Mouse (Mus musculus) splenic B cell, adult 2 months (primary cell): ENCODE results near the gene Tctex1d4.

ENCODE experiments used
- DNase-seq: peaks from one replicate; pipeline ENCODE4 v3.0.0-alpha.2; 2011; ENCODE audit warnings: low read depth, low spot score
- H3K27me3 ChIP-seq: 2 replicates; pipeline ENCODE4 v1.6.1; 2012; ENCODE audit warnings: mild to moderate bottlenecking, low read length, moderate library complexity, mixed read lengths; ENCODE audit not compliant: control insufficient read depth, poor library complexity, insufficient read depth, severe bottlenecking
- H3K36me3 ChIP-seq: 2 replicates; pipeline ENCODE4 v1.6.1; 2012; ENCODE audit warnings: mild to moderate bottlenecking, low read length, moderate library complexity, mixed read lengths; ENCODE audit not compliant: control insufficient read depth, poor library complexity, insufficient read depth, severe bottlenecking

Gene Tctex1d4

DNA sequence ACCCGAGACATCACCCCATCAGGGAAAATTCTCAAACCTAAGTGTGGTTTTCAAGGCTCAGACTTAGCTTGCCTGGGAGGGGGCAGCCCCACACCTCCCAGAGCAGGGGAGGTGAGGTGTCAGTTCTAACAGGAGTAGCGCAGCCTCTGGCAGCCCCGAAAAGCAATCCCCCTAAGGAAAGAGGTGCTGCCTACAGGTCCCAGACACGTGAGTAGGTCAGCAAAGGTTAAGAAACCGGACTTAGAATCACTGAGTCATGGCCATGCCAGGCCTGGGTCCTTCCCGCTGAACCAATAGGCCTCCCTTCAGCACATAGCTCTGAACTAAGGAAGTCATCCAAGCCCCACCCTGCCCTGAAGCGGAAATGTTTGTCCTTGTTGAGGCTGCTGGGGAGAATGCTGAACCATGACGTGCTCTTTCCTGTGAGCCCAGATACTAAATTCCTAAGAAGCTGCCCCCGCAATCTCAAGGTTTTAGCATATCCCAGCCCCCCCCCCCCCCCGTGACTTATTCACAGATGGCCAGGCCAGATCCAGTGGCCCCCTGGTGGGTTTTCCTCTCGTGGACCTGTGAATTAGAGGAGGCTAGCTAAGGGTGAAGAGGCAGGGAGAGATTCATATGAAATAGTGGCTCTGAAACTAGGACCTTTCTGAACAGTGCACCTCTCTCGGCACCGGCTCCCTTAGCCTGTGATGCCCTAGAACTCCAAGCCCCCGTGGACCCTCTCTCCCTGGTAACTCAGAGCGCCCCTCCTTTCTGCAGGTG, 502 bp upstream of the Tctex1d4 start:
- no peaks in the 10 kb centered on the region for H3K36me3 ChIP-seq
- no peaks in the 10 kb centered on the region for H3K27me3 ChIP-seq
- peak; percentile 64 for DNase-seq

DNA sequence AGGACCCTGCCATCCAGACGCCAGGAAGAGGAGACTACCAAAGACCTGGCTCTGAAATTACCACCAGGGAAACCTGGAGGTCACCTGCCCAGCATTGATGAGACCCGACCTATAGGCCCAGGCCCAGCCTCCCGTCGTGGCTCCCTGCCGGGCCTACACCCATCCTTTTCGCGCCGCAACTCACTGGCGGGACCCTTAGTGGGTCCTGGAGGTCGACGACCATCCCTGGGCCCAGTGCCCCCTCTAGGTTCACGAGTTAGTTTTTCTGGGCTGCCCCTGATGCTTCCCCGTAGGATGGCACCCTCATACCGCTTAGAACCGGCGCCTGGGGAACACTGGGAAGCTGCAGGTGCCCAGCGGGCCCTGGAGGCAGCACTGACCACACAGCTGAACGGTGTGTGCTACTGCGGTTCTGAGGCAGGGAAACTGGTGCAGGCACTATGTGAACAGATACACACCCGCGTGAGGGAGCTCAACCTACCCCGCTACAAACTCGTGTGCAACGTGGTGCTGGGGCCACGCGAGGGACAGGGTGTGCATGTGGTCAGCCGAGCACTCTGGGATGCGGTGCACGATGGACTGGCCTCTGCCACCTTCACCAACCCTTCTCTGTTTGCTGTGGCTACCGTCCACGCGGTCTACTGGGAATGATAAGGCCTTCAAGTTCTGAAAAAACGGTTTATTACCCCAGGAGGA, 1.5 kb downstream of the Tctex1d4 start:
- H3K27me3 ChIP-seq = no peaks in the 10 kb centered on the region
- DNase-seq = no peak
- no peaks in the 10 kb centered on the region for H3K36me3 ChIP-seq

GRCm38 (mm10) chr4:117130790-117131189, 4.2 kb downstream of the Tctex1d4 start:
- no peaks in the 10 kb centered on the region for H3K27me3 ChIP-seq
- no peak for DNase-seq

DNA sequence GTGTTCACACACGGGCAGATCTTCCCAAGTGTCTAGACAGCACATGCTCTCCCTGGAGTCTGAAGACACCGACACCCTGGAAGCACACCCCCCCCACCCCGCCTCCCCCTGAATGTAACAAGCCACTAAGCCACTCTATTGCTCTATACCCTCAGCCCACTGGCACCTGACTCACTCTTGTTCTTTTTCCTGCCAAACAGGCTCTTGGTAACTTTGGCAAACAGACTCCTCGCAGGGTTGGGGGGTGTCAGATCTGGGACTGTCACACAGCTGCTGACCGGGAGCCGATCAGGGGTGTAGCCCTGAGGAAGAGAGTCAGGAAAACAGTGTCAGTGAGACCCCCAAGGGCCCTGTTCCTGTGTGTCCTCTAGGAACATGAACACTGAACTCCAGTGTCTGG, 4.6 kb downstream of the Tctex1d4 start:
- DNase-seq = no peak
- Histone ChIP-seq H3K36me3 (no peaks in the 10 kb centered on the region), H3K27me3 (no peaks in the 10 kb centered on the region)

More at GRCm38 (mm10) chr4:117130790-117131189, 4.2 kb downstream of the Tctex1d4 start:
- H3K36me3 ChIP-seq = no peaks in the 10 kb centered on the region

DNA sequence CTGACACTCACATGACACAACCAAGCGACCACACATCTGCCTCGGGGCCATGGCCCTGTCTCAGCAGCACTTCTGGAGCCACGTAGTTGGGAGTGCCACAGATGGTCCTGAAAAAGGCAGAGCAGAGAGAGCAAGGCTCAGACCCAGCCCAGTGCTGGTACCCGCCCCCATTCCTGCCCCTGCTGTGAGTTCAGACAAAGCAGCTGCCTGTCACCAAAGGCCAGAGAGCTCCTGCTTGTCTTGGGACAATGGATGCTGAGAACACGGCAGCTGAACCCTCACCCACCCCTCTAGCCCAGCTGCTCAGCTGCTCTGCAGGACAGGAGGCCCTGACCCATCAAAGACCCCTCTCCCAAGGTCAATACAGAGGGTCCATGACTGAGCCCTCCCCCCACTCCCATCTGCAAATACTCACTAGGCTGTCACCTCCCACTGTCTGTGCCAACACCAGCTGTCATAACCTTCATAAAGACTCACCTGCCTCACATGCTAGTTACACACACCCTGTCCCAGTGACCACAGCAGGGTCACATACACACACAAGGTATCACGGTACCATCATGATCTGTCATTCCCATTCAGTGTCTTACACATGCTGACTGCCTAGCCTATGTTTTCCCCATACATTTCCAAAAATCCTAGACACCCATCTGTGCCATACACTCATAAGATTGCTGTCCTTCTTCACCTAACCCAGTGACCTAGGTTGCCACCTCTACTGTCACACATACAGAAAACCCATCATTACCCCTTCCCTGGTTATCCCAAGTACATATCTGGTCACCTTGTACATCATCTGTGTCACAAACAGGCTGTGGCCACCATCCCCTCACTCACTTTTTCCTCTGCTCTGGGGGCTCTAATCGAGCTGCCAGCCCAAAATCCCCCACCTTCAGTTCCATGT, 5.5 kb downstream of the Tctex1d4 start:
- H3K36me3 ChIP-seq = no peaks in the 10 kb centered on the region
- H3K27me3 ChIP-seq = no peaks in the 10 kb centered on the region
- DNase-seq = no peak

GRCm38 (mm10) chr4:117132794-117133143, 6.2 kb downstream of the Tctex1d4 start:
- Histone ChIP-seq H3K36me3 (no peaks in the 10 kb centered on the region), H3K27me3 (no peaks in the 10 kb centered on the region)
- DNase-seq = no peak

GRCm38 (mm10) chr4:117133366-117133796, 6.8 kb downstream of the Tctex1d4 start:
- Histone ChIP-seq H3K27me3 (no peaks in the 10 kb centered on the region), H3K36me3 (no peaks in the 10 kb centered on the region)
- DNase-seq = no peak

- peak; percentile 99 for DNase-seq
- Histone ChIP-seq H3K36me3 (no peaks in the 10 kb centered on the region), H3K27me3 (no peaks in the 10 kb centered on the region)
Measured at GRCm38 (mm10) chr4:117133817-117134600, 7.4 kb downstream of the Tctex1d4 start, which contains the start of gene Plk3. Plk3 (minus strand) TSS chr4:117133963.

DNA sequence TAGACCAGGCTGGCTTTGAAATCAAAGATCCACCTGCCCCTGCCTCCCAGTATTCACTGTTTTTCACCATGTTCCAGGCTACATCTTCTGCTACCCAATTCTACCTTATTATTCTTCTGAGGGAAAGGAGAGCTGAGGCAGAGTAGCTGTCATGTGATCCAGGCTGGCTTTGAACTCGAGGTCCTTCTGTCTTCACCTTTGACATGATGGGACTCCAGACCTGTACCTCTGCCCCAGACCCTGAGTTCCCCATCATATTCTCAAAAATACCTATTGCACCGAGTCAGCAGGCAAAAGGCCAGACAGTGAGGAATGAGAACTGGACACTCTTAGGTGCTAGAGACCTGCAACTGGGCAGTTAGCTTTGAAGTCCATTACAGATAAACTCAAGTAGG, 8.0 kb downstream of the Tctex1d4 start:
- DNase-seq = no peak
- Histone ChIP-seq H3K27me3 (no peaks in the 10 kb centered on the region), H3K36me3 (no peaks in the 10 kb centered on the region)

DNA sequence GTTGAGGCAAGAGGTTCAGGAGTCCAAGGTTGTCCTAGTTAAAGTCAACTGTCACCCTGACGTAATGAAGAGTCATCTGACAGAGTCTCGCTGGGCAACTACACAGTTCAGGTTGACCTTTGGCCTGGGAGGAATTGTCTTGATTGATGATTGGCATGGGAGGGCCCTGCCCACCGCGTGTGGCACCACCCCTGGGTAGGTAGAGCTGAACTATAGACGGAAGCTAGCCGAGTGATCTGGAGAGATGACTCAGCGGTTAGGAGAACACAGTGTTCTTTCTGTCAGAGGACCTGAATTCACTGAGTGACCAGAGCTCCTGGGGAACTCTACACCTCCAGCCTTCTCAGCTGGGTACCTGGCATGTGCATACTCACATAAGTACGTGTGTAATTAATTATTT, 9.4 kb downstream of the Tctex1d4 start:
- Histone ChIP-seq H3K27me3 (no peaks in the 10 kb centered on the region), H3K36me3 (no peaks in the 10 kb centered on the region)
- no peak for DNase-seq

DNA sequence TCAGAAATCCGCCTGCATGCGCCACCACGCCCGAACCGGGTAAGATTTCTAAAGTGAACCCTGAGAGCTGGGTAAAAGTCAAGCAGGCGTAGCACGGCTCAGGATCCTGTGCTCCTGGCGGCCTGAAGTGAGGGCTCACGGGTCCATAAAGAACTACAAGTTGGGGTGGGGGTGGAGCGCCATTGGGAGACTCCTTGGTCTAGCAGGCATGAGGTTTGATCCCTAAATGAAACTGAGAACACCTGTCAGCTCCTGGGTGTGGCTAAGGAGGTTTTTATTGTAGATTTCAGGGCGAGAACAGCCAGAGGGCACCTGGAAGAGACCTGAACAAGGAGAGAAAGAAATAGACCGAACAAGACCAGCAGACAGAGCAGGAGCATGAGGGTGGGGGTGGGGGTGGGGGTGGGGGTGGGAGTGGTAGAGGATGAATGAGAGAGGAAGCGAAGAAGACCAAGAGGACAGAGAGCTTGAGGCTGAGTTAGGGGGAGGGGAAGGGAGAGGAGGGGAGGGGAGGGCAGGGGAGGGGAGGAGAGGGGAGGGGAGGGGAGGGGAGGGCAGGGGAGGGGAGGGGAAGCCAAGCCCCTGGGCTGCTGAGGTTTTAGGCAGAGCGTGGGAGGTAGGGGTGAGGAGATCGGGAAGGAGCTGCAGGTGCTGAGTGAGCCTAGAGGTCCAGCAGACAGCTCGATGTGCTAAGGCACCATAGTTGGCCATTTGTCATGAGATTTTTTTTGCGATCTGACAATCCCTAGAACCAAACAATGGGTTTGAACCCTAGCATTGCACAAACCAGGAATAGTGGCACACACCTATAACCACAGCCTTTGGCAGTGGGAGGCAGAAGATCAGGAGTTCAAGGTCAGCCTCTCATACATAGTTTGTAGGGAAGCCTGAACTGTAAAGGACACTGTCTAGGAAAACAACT, 12.0 kb downstream of the Tctex1d4 start:
- Histone ChIP-seq H3K27me3 (no peaks in the 10 kb centered on the region), H3K36me3 (no peaks in the 10 kb centered on the region)
- no peak for DNase-seq

- no peaks in the 10 kb centered on the region for H3K36me3 ChIP-seq
- DNase-seq = peak; percentile 82
- H3K27me3 ChIP-seq = no peaks in the 10 kb centered on the region
Measured at GRCm38 (mm10) chr4:117139217-117139612, 12.6 kb downstream of the Tctex1d4 start.

- no peaks in the 10 kb centered on the region for H3K27me3 ChIP-seq
- no peaks in the 10 kb centered on the region for H3K36me3 ChIP-seq
- DNase-seq = peak; percentile 64
Measured at GRCm38 (mm10) chr4:117140613-117141012, 14.0 kb downstream of the Tctex1d4 start.
